Mouse (Mus musculus) kidney, postnatal 0 days (tissue): ENCODE measurements around the gene Nup85. TPM values are rescaled to one million over a fixed set of nuclear protein-coding genes. Genes with fewer than 3 reads are reported as not detected.

Source experiments
- ATAC-seq: fragments of 200-750 bp; cut with Nextera tagmentation; replicated peaks from 2 replicates; pipeline ENCODE4 v1.8.0; 2017; ENCODE audit warnings: low read depth, moderate number of reproducible peaks, moderate TSS enrichment, moderate library complexity; ENCODE audit not compliant: low FRiP score
- DNase-seq: peaks from one replicate; pipeline ENCODE4 v3.0.0-alpha.2; 2016; ENCODE audit warnings: low spot score
- H3K27ac ChIP-seq: fragments of 300-500 bp; sonication (generic); 2 replicates; pipeline ENCODE4 v1.5.1; 2014; ENCODE audit warnings: mild to moderate bottlenecking
- H3K27me3 ChIP-seq: fragments of 300-500 bp; sonication (generic); 2 replicates; pipeline ENCODE4 v1.6.1; 2014; ENCODE audit warnings: low read length, mixed read lengths; ENCODE audit not compliant: insufficient read depth
- H3K36me3 ChIP-seq: fragments of 300-500 bp; sonication (generic); 2 replicates; pipeline ENCODE4 v1.6.1; 2014; ENCODE audit warnings: low read length, mixed read lengths; ENCODE audit not compliant: insufficient read depth
- H3K4me1 ChIP-seq: fragments of 300-500 bp; sonication (generic); replicated peaks from 2 replicates; pipeline ENCODE4 v1.6.1; 2014; ENCODE audit warnings: antibody characterized with exemption, low read length, mixed read lengths; ENCODE audit not compliant: insufficient read depth
- H3K4me2 ChIP-seq: fragments of 300-500 bp; sonication (generic); 2 replicates; pipeline ENCODE4 v1.6.1; 2014; ENCODE audit warnings: mild to moderate bottlenecking, low read length, moderate library complexity, mixed read lengths
- H3K4me3 ChIP-seq: fragments of 300-500 bp; sonication (generic); replicated peaks from 2 replicates; pipeline ENCODE4 v1.5.1; 2014; ENCODE audit warnings: low read depth, low read length
- H3K9ac ChIP-seq: fragments of 300-500 bp; sonication (generic); 2 replicates; pipeline ENCODE4 v1.6.1; 2014; ENCODE audit warnings: low read depth, low read length
- H3K9me3 ChIP-seq: fragments of 300-500 bp; sonication (generic); replicated peaks from 2 replicates; pipeline ENCODE4 v1.6.1; 2016; ENCODE audit warnings: low read length, inconsistent platforms, mixed read lengths
- CTCF ChIP-seq: IDR thresholded peaks from 2 replicates; pipeline ENCODE4 v1.5.1; 2016; ENCODE audit warnings: antibody characterized with exemption, low read depth, mild to moderate bottlenecking, moderate library complexity
- WGBS: fragments of 180-500 bp; shearing (Covaris S2); extraction: QIAGEN DNeasy Blood & Tissue Kit; methylation state at CpG from one replicate; pipeline ENCODE4 v1.1.7; 2014; 5-methylcytosine and 5-hydroxymethylcytosine counted together
- polyA plus RNA-seq: library from polyadenylated mRNA; unstranded; fragments of >200 nt; fragmentation: Nextera tagmentation; extraction: Ambion mirVana; gene quantifications from 2 replicates; pipeline ENCODE4 v1.2.1, GENCODE M21; 2015

The Nup85 gene
- polyA plus RNA-seq, 1 experiment from 2014 or later, result 74.6 TPM

DNA sequence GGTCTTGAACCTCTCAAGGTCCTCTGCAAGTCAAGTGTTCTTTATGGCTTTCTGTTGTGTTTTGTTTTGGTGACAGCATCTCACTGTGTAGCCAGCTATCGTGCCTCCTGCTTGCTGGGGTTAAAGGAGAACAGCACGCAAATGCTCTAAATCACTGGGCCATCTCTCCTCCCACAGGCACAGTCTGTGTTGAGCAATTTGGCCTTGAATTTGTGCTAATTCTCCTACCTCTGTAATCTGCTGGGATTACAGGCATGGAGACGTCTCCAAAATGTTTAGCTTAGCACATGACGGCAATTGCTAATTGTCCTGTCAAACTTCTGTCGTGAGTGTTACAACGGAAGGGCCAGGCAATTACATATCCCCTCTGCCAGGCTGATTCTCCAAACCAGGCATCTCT is 46.9 kb downstream of the Nup85 start:
- Histone ChIP-seq H3K9me3 (no peaks in the 10 kb centered on the region), H3K27me3 (no peaks in the 10 kb centered on the region), H3K4me2 (peak overlapping the region; percentile 83; the same call in 1 of the 2 replicates), H3K27ac (no peak overlapping the region), H3K4me3 (no peak overlapping the region), H3K9ac (peak overlapping the region; percentile 77; the same call in 1 of the 2 replicates), H3K36me3 (peaks cover 30% of the 10 kb centered on the region), H3K4me1 (peaks cover 18% of the 10 kb centered on the region; the same call in 1 of the 2 replicates)
- no peak for ATAC-seq
- 43% methylated on average over 6 of the region's 6 CpGs for WGBS
- no peak for DNase-seq
- no peak for TF ChIP-seq CTCF

DNA sequence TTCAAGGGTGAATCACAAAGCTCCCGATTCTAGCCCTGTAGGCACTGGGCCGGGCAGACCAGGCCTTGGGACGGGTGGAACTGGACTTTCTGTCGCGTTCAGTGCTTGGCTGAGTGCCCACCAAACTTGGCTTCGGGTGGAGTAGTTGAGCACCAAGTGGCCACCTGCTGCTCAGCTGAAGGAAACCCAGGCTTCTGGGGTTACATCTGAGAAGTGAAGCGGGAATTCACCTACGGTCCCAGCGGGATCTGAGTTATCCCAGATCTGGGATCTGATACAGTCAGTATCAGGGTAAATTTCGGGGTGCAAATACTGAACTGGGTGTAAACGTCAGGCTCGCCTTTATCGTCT is 47.8 kb downstream of the Nup85 start:
- H3K4me3 ChIP-seq, result peak overlapping the region; percentile 71
- DNase-seq (peak; percentile 71), ATAC-seq (peak; percentile 9; the same call in 1 of the 2 replicates)
- peaks cover 18% of the 10 kb centered on the region; the same call in 1 of the 2 replicates for H3K4me1 ChIP-seq
- H3K36me3 ChIP-seq, result peaks cover 26% of the 10 kb centered on the region
- no peaks in the 10 kb centered on the region for H3K9me3 ChIP-seq
- no peaks in the 10 kb centered on the region for H3K27me3 ChIP-seq
- peak overlapping the region; percentile 77 for H3K9ac ChIP-seq
- TF ChIP-seq CTCF, result peak; percentile 17; the same call in 1 of the 2 replicates
- WGBS, result under 1% methylated on average over 13 of the region's 13 CpGs
- peak overlapping the region; percentile 98 for H3K27ac ChIP-seq
- peak overlapping the region; percentile 83 for H3K4me2 ChIP-seq

DNA sequence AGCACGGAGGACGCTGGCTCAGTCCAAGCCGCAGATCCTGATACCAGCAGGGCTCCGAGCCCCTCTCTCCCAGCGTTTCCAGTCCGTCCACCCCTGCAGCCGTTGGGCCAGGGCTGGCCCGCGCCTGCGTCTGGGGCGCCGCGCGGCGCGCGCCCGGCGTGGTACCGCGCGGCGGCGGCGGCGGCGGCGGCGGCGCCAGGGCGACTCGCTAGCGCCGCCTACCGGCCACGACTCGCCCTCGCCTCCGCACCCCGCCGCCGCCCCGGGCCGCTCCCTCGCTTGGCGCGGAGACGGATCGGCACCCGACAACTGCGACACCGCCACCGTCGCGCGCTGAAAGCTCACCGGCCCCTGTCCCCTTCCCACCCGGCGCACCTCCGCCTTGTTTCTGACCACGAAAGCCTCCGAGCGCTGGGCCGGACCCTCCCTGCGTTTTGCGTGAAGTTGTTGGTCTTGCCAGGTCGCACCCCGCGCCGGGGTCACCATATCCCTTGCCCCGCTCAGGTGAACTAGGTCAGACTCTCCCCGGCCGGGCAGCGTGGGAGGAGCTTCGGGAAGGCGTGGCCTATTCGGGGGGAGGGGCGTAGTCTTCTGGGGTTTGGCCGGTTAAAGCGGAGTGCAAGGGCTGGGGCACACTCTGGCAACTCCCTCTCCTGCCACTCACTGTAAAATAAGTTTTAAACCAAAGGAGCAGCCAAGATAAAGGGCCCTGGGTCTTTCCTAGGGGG is 48.3 kb downstream of the Nup85 start, which contains the start of gene Mif4gd:
Gene Mif4gd, minus strand, starts transcription at position 560 of the 728 bp plus-strand sequence.
- DNase-seq (peak; percentile 91), ATAC-seq (peak; percentile 75)
- Histone ChIP-seq H3K4me1 (peaks cover 18% of the 10 kb centered on the region; the same call in 1 of the 2 replicates), H3K4me3 (peak within 1 kb of the TSS; percentile 71), H3K27me3 (no peaks in the 10 kb centered on the region), H3K9me3 (no peaks in the 10 kb centered on the region), H3K9ac (peak within 1 kb of the TSS; percentile 77), H3K4me2 (peak within 1 kb of the TSS; percentile 83), H3K27ac (peak within 1 kb of the TSS; percentile 98), H3K36me3 (peaks cover 26% of the 10 kb centered on the region)
- WGBS, result under 1% methylated on average over 66 of the region's 80 CpGs
- TF ChIP-seq CTCF, result peak; percentile 62

DNA sequence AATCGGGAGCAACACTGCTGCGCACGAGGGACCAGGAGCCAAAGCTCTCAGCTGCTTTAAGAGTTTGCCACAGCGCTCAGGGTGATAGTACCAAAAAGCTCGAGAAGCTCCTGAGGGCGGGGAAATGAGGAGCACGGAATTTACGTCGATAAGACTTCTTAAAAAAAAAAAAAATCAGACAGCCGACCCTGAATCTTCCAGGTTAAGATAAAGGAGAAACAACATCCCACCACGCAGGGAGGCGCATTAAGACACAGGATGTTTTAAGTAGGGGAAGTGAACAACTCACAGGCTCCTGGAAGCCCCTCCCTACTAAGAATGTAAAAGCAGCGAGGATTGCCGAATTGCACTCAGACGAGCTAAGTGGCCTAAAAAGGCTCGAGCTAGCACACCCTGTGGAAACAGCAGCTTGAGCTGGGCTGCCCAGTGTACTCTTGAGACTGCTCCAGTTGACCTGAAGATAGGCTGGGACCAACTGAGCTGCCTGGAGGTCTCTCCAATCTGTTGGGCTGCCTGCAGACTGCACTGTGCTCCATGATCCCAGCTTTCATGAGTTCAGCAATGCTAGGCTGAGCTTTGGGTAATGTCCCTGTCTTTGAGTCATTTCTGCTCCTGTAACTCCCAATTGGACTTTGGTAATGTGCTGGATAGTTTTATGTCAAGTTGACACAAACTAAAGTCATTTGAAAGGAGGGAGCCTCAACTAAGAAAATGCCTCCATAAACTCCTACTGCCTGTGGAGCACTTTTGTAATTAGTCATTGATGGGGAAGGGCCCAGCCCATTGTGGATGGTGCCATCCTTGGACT is 49.1 kb downstream of the Nup85 start:
- WGBS, result under 1% methylated on average over 16 of the region's 16 CpGs
- no peak for TF ChIP-seq CTCF
- no peak for ATAC-seq
- Histone ChIP-seq H3K27me3 (no peaks in the 10 kb centered on the region), H3K9me3 (no peaks in the 10 kb centered on the region), H3K4me3 (peak overlapping the region; percentile 71), H3K9ac (peak overlapping the region; percentile 77; the same call in 1 of the 2 replicates), H3K4me2 (peak overlapping the region; percentile 83), H3K27ac (peak overlapping the region; percentile 98), H3K4me1 (peaks cover 18% of the 10 kb centered on the region; the same call in 1 of the 2 replicates), H3K36me3 (peaks cover 22% of the 10 kb centered on the region)
- no peak for DNase-seq

- Histone ChIP-seq H3K9me3 (no peaks in the 10 kb centered on the region), H3K4me2 (no peak overlapping the region), H3K4me3 (no peak overlapping the region), H3K36me3 (0 out of 2 replicates have a peak, but pooled peaks cover 15% of the 10 kb centered on the region), H3K27me3 (no peaks in the 10 kb centered on the region), H3K4me1 (peaks cover 18% of the 10 kb centered on the region; the same call in 1 of the 2 replicates), H3K27ac (peak overlapping the region; percentile 77), H3K9ac (no peak overlapping the region)
- ATAC-seq (peak; percentile 25; the same call in 1 of the 2 replicates), DNase-seq (peak; percentile 62)
- no peak for TF ChIP-seq CTCF
- 49% methylated on average over 10 of the region's 10 CpGs for WGBS
These were observed 50.3 kb downstream of the Nup85 start for GRCm38 (mm10) chr11:115614346-115615107.
